Mouse (Mus musculus) urinary bladder, postnatal 4 days (tissue): ENCODE results near the gene Maml2.

Experiments used
- DNase-seq, 2 experiments: peaks; one replicate each; pipeline ENCODE4 v3.0.0; 2021 to 2022; ENCODE audit warnings: low spot score in 2 of 2

Maml2 gene

DNA sequence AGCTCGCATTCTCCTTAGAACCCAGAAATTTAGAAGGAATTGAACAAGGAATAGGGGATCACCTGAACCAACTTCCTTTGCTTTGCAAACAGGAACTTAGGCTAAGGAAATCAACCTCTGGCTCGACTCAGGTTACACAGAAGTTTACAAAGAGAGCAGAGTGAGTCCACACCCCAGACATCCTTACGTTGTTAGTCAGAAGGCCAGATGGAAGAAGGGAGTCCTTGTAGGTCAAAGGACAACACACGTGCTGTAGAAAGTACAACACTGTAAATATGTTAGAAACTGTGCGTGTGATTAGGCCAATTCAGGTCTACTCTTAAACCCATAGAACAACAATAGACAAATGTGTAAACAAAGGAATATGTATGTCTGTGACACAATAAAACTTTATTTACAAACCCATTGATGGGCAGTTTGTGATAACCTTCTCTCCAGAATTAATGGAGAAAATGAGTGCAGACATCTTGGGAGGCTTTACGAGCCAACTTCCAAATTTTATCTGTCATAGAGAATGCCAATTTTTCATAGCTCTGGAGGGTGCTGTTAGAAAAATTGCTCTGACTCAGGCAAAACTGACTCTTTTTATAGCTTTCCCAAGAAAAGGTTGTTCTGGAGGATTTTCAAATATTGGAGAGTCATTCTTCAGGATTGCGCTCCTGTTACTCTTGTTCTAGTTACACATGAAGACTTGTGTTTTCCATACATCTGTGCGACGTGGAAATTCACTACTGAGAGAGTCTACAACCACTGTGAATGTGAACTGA lies 194.3 kb downstream of the Maml2 start:
- DNase-seq = no peak

- no peak for DNase-seq
Measured at GRCm38 (mm10) chr9:13492807-13493206, 195.1 kb downstream of the Maml2 start.

- DNase-seq = no peak
Measured at GRCm38 (mm10) chr9:13493746-13494145, 196.0 kb downstream of the Maml2 start.

GRCm38 (mm10) chr9:13495530-13495929 lies 197.8 kb downstream of the Maml2 start:
- no peak for DNase-seq

- DNase-seq = no peak
Measured at GRCm38 (mm10) chr9:13497016-13497415, 199.3 kb downstream of the Maml2 start.

DNA sequence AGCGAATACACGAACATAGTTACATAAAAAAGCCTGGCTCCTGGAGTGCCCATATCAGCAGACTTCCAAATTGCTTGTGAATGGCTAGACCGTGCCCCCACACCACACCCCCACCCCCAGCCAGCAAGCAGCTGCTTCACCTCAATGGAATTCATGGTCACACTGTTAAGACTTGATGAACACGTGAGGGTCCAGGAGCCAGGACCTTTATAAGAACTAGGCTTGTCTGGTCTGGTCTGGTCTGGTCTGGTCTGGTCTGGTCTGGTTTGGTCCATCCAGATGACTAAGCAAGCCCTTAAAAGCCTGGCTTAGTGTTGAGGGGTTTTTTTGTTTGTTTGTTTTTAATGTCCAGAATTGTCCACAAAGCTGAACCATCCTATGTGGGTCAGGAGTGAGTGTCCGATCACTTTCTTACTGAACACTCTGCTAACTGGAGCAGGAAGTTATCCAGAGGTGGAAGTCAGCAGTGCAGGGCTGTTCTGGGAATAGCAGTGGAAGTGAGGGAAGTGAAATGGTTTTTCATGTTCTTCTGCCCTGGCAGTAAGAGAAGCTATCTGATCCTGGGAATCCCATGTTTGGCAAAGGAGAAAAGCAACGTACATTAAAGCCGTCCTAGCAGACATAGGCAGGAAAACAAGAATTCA lies 200.1 kb downstream of the Maml2 start:
- peak in 1 of 2 experiments; percentile 51 for DNase-seq

DNA sequence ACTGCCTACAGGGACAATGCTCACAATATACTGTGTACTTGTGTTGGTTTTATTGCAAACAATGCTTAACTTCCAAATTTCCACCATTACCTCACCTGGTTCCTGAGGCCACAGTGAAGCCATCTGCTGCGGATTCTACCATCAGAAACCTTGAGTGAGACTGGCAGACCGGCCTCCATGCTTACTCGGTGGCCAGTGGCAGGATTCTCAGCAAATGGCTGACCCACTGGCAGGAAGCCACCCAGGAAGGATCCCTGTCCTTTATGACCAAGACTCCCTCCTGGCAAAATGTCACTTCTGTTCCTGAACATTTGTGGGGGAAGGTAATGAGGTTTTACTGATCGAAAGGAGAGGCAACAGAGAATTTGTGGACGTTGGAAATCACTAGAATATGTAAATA lies 202.3 kb downstream of the Maml2 start:
- DNase-seq = no peak

- no peak for DNase-seq
Measured at GRCm38 (mm10) chr9:13505024-13505423, 207.3 kb downstream of the Maml2 start.

GRCm38 (mm10) chr9:13506956-13507821 lies 209.4 kb downstream of the Maml2 start:
- DNase-seq = no peak

GRCm38 (mm10) chr9:13507822-13508188 lies 210.0 kb downstream of the Maml2 start:
- DNase-seq = no peak

DNA sequence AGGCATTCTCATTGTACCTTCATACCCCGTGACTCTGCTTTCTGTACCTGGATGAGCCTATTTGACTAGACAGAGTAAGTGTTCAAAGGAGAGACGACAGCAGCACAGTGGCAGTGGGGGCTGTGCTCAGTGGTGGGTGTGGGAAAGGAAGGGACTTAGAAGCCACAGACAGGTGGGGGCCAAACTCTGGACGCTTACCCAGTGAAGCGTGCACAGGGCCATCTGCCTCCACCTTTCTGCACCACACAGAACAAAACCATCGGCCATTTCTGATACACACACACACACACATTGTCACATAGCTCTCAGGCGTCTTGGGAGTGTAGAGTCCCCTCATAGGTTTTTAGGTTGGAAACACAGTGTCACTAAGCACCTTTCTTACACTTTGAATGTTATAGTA lies 212.0 kb downstream of the Maml2 start:
- DNase-seq = no peak

DNA sequence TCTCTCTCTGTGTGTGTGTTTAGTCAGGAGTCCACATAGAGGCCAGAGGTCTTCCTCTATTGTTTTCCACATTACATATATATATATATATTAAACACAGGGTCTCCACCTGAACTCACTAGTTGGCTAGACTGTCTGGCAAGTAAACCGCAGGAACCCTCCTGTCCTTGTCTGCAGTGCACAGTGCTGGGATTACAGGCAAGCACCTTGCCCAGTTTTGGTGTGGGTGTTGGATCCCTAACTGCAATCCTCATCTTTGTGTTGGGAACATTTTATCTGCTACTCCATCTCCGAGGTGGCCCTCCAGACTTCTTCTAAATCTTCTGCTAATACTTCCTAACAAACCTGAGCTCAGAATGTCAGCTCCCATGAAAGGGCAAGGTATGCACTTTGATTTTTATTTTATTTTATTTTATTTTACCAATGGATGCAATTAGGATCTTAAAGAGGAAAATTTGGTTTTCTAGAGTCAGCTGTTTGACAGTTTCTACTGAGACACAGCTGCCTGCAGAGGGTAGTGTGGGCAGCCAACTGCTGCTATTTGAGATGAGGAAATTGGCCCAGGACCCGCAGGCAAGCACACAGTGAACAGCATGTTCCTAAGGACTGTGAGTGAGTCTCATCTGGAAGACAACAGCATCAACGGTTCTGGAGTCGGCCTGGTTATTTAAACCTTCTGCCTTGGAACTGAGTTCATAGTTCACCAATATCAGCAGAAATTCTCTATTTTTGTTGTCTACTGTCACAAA lies 213.0 kb downstream of the Maml2 start:
- DNase-seq = peak in 1 of 2 experiments; percentile 39

DNA sequence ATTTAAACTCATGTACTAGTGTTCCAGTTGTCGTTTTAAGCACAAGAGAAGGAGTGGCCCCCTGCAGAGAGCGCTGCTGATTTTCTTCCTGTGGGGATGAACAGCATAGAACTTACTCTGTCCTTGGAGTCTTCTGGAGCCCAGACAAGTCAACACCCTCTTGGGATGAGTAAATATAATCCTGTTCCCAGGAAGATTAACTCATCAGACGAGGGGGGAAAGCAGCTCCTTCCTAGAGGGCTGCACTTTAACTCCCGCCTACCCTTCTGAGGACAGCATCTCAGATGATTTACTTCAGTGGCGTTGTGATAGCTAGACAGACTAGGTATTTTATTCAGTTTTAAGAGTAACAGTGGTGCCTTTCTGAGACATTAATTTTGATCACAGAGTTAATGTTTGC lies 215.4 kb downstream of the Maml2 start:
- DNase-seq = no peak

GRCm38 (mm10) chr9:13514435-13514834 lies 216.7 kb downstream of the Maml2 start:
- DNase-seq = no peak

GRCm38 (mm10) chr9:13515976-13516375 lies 218.2 kb downstream of the Maml2 start:
- no peak for DNase-seq

GRCm38 (mm10) chr9:13518031-13518430 lies 220.3 kb downstream of the Maml2 start:
- no peak for DNase-seq

- DNase-seq = no peak
Measured at GRCm38 (mm10) chr9:13518441-13518971, 220.7 kb downstream of the Maml2 start.

GRCm38 (mm10) chr9:13522061-13522820 lies 224.5 kb downstream of the Maml2 start:
- no peak for DNase-seq

DNA sequence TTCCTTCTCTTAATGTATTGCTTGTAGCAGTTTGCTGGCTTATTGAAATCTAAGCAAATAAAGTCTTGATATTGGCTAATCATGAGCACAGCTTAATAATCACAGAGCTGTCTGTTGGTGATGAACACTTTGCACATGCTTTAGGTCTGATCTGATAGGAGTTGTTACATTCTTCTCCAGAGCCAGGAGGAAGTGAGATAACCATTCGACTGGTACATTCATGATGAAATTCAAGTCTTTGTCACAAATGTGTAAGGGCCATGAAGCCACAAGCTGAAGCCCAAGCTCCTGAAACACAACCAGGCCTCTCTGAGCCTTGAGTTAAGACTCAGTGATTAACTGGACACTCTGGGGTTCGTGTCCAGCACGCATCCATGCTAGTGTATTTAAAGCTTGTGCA lies 225.3 kb downstream of the Maml2 start:
- DNase-seq = no peak

GRCm38 (mm10) chr9:13525075-13525474 lies 227.3 kb downstream of the Maml2 start:
- DNase-seq = no peak
